Mouse (Mus musculus) testis, adult 2 months (tissue): ENCODE measurements around the gene Retreg1.

Experiments
- CTCF ChIP-seq: fragments of 200-500 bp; IDR thresholded peaks from 2 replicates; pipeline ENCODE4 v1.5.1; 2012; ENCODE audit warnings: low read depth, mild to moderate bottlenecking, inconsistent platforms, low read length, moderate library complexity; ENCODE audit not compliant: control insufficient read depth, insufficient read depth, insufficient replicate concordance
- POLR2A ChIP-seq: fragments of 200-500 bp; IDR thresholded peaks from 2 replicates; pipeline ENCODE4 v1.6.1; 2012; ENCODE audit warnings: low read depth, mild to moderate bottlenecking, inconsistent platforms, low read length, moderate library complexity; ENCODE audit not compliant: control insufficient read depth

GRCm38 (mm10) chr15:25854270-25854904 is 11.4 kb downstream of the Retreg1 start:
- TF ChIP-seq CTCF (no peak), POLR2A (no peak)
